Mouse (Mus musculus) liver, embryonic 11.5 days (tissue): ENCODE results near the gene Efcc1. TPM values are rescaled to one million over a fixed set of nuclear protein-coding genes. Genes with fewer than 3 reads are reported as not detected.

ENCODE experiments used
- ATAC-seq: fragments of 200-750 bp; cut with Nextera tagmentation; replicated peaks from 2 replicates; pipeline ENCODE4 v1.8.0; 2017; ENCODE audit warnings: moderate number of reproducible peaks, mild to moderate bottlenecking, moderate TSS enrichment, moderate library complexity; ENCODE audit not compliant: low FRiP score
- DNase-seq: peaks from one replicate; pipeline ENCODE4 v3.0.0-alpha.2; 2017; ENCODE audit warnings: low spot score
- H3K27ac ChIP-seq: fragments of 300-500 bp; sonication (generic); 2 replicates; pipeline ENCODE4 v1.5.1; 2014; ENCODE audit warnings: mild to moderate bottlenecking, low read depth, low read length, control low read depth
- H3K27me3 ChIP-seq: fragments of 300-500 bp; sonication (generic); replicated peaks from 2 replicates; pipeline ENCODE4 v1.6.1; 2014; ENCODE audit warnings: low read length, mixed read lengths; ENCODE audit not compliant: control insufficient read depth, insufficient read depth
- H3K36me3 ChIP-seq: fragments of 300-500 bp; sonication (generic); 2 replicates; pipeline ENCODE4 v1.6.1; 2014; ENCODE audit warnings: mild to moderate bottlenecking, low read length, moderate library complexity, mixed read lengths; ENCODE audit not compliant: control insufficient read depth, insufficient read depth
- H3K4me1 ChIP-seq: fragments of 300-500 bp; sonication (generic); replicated peaks from 2 replicates; pipeline ENCODE4 v1.6.1; 2014; ENCODE audit warnings: low read length, mixed read lengths; ENCODE audit not compliant: control insufficient read depth, insufficient read depth
- H3K4me2 ChIP-seq: fragments of 300-500 bp; sonication (generic); 2 replicates; pipeline ENCODE4 v1.6.1; 2014; ENCODE audit warnings: mild to moderate bottlenecking, control low read depth, moderate library complexity
- H3K4me3 ChIP-seq: fragments of 300-500 bp; sonication (generic); 2 replicates; pipeline ENCODE4 v1.5.1; 2014; ENCODE audit warnings: low read depth, low read length, control low read depth
- H3K9ac ChIP-seq: fragments of 300-500 bp; sonication (generic); 2 replicates; pipeline ENCODE4 v1.6.1; 2014; ENCODE audit warnings: low read depth, low read length, control low read depth
- H3K9me3 ChIP-seq: fragments of 300-500 bp; sonication (generic); 2 replicates; pipeline ENCODE4 v1.6.1; 2016; ENCODE audit warnings: low read length, inconsistent platforms, mixed read lengths; ENCODE audit not compliant: control insufficient read depth
- WGBS: fragments of 180-500 bp; shearing (Covaris S2); extraction: QIAGEN DNeasy Blood & Tissue Kit; methylation state at CpG from one replicate; pipeline ENCODE4 v1.1.7; 2014; 5-methylcytosine and 5-hydroxymethylcytosine counted together
- polyA plus RNA-seq: library from polyadenylated mRNA; unstranded; fragments of >200 nt; fragmentation: Nextera tagmentation; extraction: Ambion mirVana; gene quantifications from 2 replicates; pipeline ENCODE4 v1.2.1, GENCODE M21; 2014

The Efcc1 gene
- polyA plus RNA-seq, 1 experiment from 2014 or later: 0.45 TPM

GRCm38 (mm10) chr6:87778294-87779173, 47.9 kb downstream of the Efcc1 start:
- H3K27ac ChIP-seq: peak overlapping the region; percentile 60
- no peak for DNase-seq
- peak overlapping the region; percentile 18; the same call in 1 of the 2 replicates for H3K4me3 ChIP-seq
- H3K9me3 ChIP-seq: no peaks in the 10 kb centered on the region
- WGBS: 64% methylated on average over 11 of the region's 11 CpGs
- no peaks in the 10 kb centered on the region for H3K36me3 ChIP-seq
- ATAC-seq: no peak
- no peaks in the 10 kb centered on the region for H3K27me3 ChIP-seq
- H3K9ac ChIP-seq: peak overlapping the region; percentile 46
- H3K4me1 ChIP-seq: peaks cover 25% of the 10 kb centered on the region
- H3K4me2 ChIP-seq: peak overlapping the region; percentile 32

GRCm38 (mm10) chr6:87779174-87780165, 48.8 kb downstream of the Efcc1 start:
- DNase-seq: no peak
- H3K27ac ChIP-seq: no peak overlapping the region; the same call in 1 of the 2 replicates

GRCm38 (mm10) chr6:87780546-87781301, 50.1 kb downstream of the Efcc1 start:
- Histone ChIP-seq H3K4me2 (no peak overlapping the region), H3K9me3 (no peaks in the 10 kb centered on the region), H3K36me3 (no peaks in the 10 kb centered on the region), H3K27ac (no peak overlapping the region), H3K9ac (no peak overlapping the region), H3K4me3 (no peak overlapping the region), H3K27me3 (no peaks in the 10 kb centered on the region), H3K4me1 (peaks cover 25% of the 10 kb centered on the region)
- 86% methylated on average over 10 of the region's 10 CpGs for WGBS
- ATAC-seq (no peak), DNase-seq (no peak)

More at GRCm38 (mm10) chr6:87779174-87780165, 48.8 kb downstream of the Efcc1 start:
- Histone ChIP-seq H3K4me2 (peak overlapping the region; percentile 26; the same call in 1 of the 2 replicates), H3K9ac (peak overlapping the region; percentile 46; the same call in 1 of the 2 replicates), H3K27me3 (no peaks in the 10 kb centered on the region), H3K36me3 (no peaks in the 10 kb centered on the region), H3K9me3 (no peaks in the 10 kb centered on the region), H3K4me1 (peaks cover 25% of the 10 kb centered on the region), H3K4me3 (no peak overlapping the region; the same call in 1 of the 2 replicates)
- ATAC-seq: no peak
- 86% methylated on average over 11 of the region's 11 CpGs for WGBS

GRCm38 (mm10) chr6:87784033-87784432, 53.4 kb downstream of the Efcc1 start:
- no peak for DNase-seq
- Histone ChIP-seq H3K4me1 (peaks cover 8% of the 10 kb centered on the region; the same call in 1 of the 2 replicates), H3K27ac (no peak overlapping the region), H3K4me2 (no peak overlapping the region), H3K36me3 (no peaks in the 10 kb centered on the region), H3K9me3 (no peaks in the 10 kb centered on the region), H3K4me3 (no peak overlapping the region), H3K27me3 (no peaks in the 10 kb centered on the region), H3K9ac (no peak overlapping the region)
- ATAC-seq: no peak
- 60% methylated on average over 8 of the region's 8 CpGs for WGBS

- Histone ChIP-seq H3K27me3 (no peaks in the 10 kb centered on the region), H3K9ac (no peak overlapping the region), H3K4me3 (no peak overlapping the region), H3K4me1 (peaks cover 34% of the 10 kb centered on the region), H3K27ac (no peak overlapping the region), H3K4me2 (no peak overlapping the region), H3K9me3 (no peaks in the 10 kb centered on the region), H3K36me3 (peaks cover 5% of the 10 kb centered on the region; the same call in 1 of the 2 replicates)
- ATAC-seq: no peak
- WGBS: 83% methylated on average over 5 of the region's 5 CpGs
- no peak for DNase-seq
Observed at GRCm38 (mm10) chr6:87786621-87787020, 56.0 kb downstream of the Efcc1 start.

GRCm38 (mm10) chr6:87787108-87787890, 56.6 kb downstream of the Efcc1 start:
- H3K36me3 ChIP-seq: peaks cover 10% of the 10 kb centered on the region
- no peak overlapping the region for H3K27ac ChIP-seq
- WGBS: 67% methylated on average over 6 of the region's 6 CpGs
- H3K4me1 ChIP-seq: peaks cover 41% of the 10 kb centered on the region
- no peaks in the 10 kb centered on the region for H3K27me3 ChIP-seq
- DNase-seq (no peak), ATAC-seq (no peak)
- no peak overlapping the region for H3K4me3 ChIP-seq
- no peak overlapping the region for H3K4me2 ChIP-seq
- H3K9ac ChIP-seq: no peak overlapping the region
- H3K9me3 ChIP-seq: no peaks in the 10 kb centered on the region

- H3K27me3 ChIP-seq: no peaks in the 10 kb centered on the region
- no peak overlapping the region for H3K4me2 ChIP-seq
- 90% methylated on average over 9 of the region's 9 CpGs for WGBS
- H3K9ac ChIP-seq: no peak overlapping the region
- no peak for DNase-seq
- H3K36me3 ChIP-seq: peaks cover 16% of the 10 kb centered on the region
- H3K4me3 ChIP-seq: no peak overlapping the region
- no peak for ATAC-seq
- H3K4me1 ChIP-seq: peaks cover 43% of the 10 kb centered on the region
- H3K27ac ChIP-seq: peak overlapping the region; percentile 55; the same call in 1 of the 2 replicates
- H3K9me3 ChIP-seq: no peaks in the 10 kb centered on the region
Observed at GRCm38 (mm10) chr6:87788266-87788895, 57.7 kb downstream of the Efcc1 start.
